Mouse (Mus musculus) right cerebral cortex, postnatal 36 days (tissue): ENCODE results near the gene Tmem120a.

ENCODE experiments used
- DNase-seq, 2 experiments: peaks; one replicate each; pipeline ENCODE4 v3.0.0; 2022; ENCODE audit warnings: low spot score in 2 of 2, mixed read lengths in 1 of 2

Gene Tmem120a

DNA sequence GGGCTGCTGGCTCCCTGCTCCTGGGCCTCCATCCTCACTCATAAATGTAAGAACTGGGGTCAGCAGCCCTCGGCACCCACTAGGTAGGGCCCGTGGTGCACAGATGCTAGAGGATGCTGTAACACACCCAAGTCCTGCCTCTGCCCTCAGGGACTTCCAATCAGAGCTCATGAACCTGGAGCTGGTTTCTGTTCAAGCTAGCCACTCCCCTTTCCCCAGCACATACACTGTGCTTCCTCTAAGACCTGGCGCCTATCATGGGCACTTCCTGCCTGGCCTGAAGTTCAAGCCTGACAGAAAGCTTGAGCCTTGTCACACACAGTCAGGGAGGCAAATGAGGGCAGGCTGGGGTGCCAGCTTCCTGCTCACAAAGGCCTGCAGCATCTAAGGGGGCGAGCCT lies 11.2 kb downstream of the Tmem120a start:
- no peak for DNase-seq

GRCm38 (mm10) chr5:135731322-135731721 lies 12.9 kb downstream of the Tmem120a start:
- no peak for DNase-seq

DNA sequence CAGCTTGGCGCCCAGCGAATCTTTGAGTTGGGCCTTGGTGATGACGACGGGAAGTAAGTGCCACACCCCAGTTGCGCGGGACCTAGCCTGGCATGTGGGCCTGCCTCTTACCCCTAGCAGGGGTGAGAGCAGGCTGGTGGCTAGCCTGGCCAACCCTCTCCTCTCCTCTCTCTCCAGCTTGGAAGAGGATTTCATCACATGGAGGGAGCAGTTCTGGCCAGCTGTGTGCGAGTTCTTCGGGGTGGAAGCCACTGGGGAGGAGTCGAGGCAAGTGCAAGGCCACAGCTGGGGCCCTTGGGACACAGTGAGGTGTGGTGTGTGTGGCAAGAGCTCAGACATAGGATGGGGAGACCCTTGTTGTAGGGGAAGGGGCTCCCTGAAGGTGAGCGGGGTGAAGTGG lies 13.3 kb downstream of the Tmem120a start:
- DNase-seq = no peak

DNA sequence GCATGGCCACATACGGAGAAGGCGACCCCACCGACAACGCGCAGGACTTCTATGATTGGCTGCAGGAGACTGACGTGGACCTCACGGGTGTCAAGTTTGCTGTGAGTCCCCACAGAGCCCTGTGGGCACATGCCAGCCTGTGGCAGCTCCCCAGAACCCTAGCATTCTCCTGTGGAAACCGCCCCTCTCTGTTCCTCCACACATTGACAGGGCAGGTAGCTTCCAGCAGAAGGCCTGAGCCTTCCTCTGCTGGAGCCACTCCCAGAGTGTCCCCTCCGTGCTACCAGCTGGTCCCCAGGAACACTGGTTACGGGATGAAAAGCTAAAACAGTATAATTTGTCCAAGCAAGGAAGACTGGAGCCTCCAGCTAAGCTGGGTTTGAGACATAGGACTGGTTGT lies 14.0 kb downstream of the Tmem120a start:
- DNase-seq = no peak

- DNase-seq = no peak
Observed at GRCm38 (mm10) chr5:135729351-135729750, 14.9 kb downstream of the Tmem120a start.

DNA sequence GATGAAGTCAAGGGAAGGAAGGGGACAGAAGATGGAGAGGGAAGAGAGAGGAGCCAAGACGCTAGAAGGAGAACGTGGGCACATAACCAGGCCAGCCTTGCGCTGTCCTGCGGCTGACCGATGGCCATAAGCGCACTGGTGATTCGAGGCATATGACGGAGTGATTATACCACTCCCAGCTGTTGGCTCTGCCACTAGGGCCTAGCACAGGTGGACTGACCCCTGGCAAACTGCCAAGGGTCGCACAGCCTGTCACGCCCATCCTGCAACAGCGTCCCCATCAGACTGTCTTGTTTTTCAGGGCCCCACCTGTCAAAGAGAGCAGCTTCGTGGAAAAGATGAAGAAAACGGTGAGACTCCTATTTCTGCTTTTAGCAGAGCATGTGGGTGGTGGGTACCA lies 15.9 kb downstream of the Tmem120a start:
- DNase-seq = no peak

GRCm38 (mm10) chr5:135727871-135728270 lies 16.4 kb downstream of the Tmem120a start:
- DNase-seq = no peak

DNA sequence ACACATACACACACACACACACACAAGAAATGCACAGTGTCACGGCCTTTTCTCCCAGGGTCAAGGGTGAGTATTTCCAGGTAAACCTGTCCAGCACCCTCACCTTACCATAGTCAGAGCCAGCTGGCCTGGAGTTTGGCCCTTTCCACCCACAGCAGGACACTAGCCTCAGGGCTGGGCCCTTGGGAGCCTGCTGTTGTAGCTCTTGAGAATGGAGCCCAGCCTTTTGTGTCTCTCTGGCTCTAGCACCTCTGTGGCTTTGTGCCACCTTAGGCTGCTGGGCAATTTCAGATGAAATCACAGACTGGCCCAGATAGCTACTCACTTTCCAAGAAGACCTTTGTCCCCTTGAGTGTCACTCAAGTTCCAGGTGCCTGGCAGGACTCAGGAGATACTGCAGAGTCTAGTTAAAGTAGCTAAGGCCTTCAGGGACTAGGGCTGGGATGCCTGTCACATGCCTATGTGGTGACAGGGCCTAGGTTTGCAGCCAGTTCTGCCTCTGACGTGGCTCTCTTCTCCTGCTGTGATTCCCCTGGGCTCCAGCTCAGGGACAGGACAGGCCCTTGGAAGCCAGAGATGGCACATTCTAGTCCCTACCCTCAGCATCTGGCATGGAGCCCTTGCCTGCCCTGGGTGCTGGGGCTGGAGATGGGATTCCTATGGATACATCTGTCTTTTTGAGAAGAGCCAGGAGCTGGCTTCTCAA lies 17.5 kb downstream of the Tmem120a start:
- no peak for DNase-seq

DNA sequence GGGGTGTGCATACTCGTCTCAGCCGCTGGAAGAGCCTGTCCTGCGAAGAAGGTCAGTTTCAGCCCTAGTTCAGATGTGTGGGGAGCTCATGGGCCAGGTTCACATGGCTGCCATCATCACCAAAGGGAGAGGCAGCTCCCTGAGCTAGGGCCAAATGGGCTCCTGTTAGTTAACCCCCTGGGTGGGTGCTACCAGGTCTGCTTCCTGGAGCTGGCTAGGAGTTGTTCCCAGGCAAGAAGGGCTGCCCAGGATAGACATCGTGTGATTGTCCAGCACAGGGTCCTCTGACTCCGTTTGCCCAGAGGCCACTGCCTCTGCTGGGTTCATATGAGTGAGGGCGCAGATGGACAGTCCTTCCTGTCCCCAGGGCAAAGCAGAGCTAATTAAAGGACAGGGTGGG lies 18.3 kb downstream of the Tmem120a start:
- DNase-seq = no peak

DNA sequence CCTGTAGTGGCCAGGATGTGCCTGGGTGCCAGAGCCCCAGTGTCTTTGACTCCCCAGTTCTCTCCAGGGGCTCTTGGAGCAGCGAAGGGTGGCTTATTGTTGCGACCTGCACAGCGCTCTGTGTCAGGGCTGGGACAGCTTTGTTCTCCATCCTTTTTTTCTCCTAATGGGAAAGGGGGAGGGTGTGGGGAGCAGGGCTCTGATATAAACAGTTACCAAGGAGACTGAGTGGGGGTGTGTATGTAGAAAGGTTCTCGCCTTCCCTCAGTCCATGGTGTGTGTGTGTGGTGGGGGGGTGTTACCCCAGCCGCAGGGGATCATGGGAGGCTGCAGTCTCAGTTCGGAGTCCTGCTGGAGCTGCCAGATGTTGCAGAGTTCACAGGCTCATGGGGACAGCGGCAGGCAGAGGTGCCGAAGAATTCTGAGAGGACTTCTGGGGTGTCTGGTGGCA lies 18.8 kb downstream of the Tmem120a start:
- DNase-seq = peak; percentile 53 to 54

GRCm38 (mm10) chr5:135724536-135725322 lies 19.5 kb downstream of the Tmem120a start:
- DNase-seq = no peak

DNA sequence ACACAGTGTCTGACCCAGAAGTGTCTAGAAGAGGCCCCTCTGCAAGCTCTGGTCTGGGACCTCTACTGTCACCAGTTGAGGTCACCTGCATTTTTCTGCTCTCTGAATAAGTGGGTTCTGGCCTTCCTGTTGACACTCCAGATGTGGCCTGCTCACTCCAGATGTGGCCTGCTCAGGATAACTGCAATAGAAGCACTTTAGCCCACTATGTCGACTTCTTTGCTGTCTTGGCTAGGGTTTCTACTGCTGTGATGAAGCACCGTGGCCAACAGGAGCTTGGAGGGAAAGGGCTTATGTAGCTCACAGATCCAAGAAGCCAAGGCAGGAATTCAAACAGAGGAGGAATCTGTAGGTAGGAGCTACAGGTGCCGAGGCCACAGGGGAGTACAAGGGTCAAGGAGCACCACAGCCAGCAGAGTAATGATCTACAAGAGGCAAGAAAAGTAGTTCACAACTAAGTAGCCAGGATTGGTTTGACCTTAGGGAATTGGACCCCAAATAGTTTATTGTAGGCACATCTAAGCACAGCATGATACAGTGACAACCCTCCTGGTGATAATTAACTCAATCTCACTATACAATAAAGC lies 21.0 kb downstream of the Tmem120a start:
- no peak for DNase-seq

- DNase-seq = no peak
Observed at GRCm38 (mm10) chr5:135722121-135722520, 22.1 kb downstream of the Tmem120a start.

- DNase-seq = no peak
Observed at GRCm38 (mm10) chr5:135721076-135721475, 23.2 kb downstream of the Tmem120a start.

DNA sequence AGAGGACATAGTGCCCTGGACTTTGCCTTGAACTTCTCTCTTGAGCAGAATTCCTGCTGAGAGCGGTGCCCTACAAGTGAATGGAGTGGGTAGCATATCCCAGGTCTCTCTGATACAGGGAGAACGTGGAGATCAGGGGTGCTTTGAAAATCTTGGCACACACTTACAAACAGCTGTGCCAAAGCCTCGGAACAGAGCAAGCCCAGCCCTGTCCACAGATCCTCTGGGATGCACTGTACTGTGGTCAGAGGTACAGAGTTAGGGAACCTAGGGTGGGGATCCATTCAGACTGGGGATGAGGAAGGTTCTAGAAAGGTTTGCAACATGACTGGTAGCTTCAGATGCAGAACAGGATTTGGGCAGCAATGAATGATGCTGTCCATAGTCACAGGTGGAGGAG lies 24.1 kb downstream of the Tmem120a start:
- DNase-seq = no peak

- DNase-seq = no peak
Observed at GRCm38 (mm10) chr5:135719586-135720120, 24.6 kb downstream of the Tmem120a start.

GRCm38 (mm10) chr5:135715624-135716023 lies 28.6 kb downstream of the Tmem120a start:
- DNase-seq = no peak

GRCm38 (mm10) chr5:135713441-135714218 lies 30.6 kb downstream of the Tmem120a start:
- DNase-seq = peak; percentile 55

DNA sequence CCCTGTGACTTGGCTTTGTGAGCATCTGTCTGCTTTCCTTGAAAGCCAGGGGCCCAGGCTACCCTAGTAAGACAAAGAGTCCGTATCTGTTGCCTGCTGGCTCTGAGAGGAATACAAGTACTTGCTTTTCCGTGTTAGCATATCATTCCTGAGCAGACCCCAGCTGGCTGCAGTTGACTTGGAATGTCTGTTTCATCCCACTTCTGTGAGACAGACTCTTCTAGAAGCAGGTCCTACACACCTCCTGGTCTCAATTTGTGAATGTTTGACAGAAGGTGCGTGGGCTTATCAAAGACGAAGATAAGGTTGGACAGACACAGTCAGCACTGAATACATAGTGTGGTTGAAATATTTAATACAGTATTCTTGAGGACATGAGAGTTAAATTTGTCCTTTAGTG lies 31.4 kb downstream of the Tmem120a start:
- DNase-seq = peak; percentile 68 to 83

DNA sequence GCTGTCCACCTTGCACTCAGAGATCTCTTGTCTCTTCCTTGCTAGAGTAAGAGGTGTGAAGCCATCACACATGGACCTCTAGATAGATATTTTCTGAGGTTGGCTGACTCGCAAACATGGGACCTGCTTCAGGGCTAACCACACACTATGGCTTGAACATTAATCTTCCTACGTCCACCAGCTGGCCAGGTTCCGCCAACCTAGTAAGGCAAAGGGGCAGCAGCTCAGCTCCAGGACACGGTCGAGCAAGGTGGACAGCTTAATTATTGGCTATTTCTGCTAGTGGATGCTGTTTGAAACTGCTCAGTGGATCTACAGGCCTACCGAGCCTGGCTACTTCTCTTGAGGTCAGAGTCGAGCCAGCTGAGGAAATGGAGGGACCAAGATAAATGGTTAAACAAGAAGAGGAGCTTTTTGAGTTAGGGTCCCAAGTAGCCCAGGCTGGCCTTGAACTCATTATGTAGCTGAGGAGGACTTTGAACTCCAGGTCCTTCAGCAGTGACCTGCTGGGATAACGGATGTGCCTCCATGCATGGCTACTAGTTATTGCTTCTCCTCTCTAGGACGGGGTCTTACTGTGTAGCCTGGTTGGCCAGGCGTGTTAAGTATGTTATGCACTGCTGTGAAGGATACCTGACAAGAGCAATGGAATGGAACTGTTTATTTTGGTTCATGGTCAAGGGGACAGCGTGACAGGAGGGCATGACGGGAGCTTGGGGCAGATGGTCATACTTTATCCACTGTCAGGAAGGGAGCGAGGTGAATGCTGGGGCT lies 32.5 kb downstream of the Tmem120a start:
- no peak for DNase-seq
